Mouse (Mus musculus): ENCODE data around the gene Ikbip.
A peak's percentile ranks its signal among the peaks of the same experiment; 100 is the strongest.

Gene Ikbip

DNA sequence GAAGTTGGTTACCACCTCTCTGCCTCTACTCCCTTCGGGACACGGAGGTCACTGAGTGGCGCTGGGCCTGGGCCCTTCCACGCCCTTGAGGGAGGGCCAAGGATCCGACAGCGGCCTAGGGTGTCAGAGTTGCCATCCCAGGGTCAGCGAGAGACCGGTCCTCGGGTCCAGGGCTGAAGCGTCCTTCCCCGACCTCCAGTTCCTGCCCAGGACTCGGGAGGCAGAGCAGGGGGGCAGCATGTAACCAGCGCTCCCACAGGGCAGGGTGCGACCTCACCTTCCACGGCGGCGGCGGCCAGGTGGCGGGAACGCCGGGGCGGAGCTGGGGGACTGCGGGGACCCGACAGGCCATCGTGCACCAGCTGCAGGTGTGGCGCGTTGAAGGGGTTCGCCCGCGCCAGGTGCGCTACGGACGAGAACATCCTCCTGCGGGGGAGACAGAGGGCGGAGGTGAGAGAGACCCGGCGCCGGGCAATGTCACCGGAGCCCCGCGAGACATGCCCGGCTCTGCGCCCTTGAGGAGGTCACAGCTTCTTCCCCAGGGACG, 40.6 kb downstream of the Ikbip start:
- no peak for DNase-seq

- peak; percentile 98 for DNase-seq
Measured at GRCm38 (mm10) chr10:91123828-91124822, 41.4 kb downstream of the Ikbip start, which contains the start of gene Slc25a3. Gene Slc25a3, minus strand, starts transcription at chr10:91124059.

DNA sequence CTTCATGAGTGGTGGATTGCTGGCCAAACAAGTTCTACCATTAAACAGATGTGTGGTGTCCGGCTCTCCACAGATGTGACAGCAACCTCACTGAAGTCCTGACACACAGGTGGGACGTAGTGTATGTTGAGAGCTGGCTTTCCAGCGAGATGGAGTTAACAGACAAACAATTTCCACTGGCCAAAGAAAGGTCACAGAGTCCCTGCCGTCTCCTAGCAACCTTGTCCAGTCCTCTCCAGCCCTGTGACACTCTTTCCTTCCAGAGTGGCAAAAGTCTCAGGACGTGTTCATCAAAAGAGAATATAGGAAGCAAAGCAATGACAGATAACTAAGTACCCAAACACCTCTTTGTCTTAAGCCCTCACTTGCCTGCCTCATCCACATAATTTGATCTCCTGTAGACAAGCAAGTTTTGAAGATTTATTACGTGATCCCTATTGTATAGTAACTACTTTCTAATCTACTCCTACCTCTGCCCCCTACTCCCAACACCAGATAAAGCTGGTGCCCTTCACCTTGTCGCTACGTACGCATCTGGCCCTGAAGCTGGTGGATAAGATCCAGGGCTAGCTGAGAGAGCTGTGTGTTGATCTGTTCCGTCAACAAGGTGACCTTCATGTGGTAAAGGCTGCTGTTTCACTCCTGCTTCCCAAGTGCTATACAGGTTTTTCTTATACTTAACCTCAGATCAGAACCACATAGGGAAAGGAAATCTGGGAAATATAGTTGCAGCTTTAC, 44.0 kb downstream of the Ikbip start:
- DNase-seq: peak; percentile 57

GRCm38 (mm10) chr10:91127395-91127794, 44.7 kb downstream of the Ikbip start:
- no peak for DNase-seq

GRCm38 (mm10) chr10:91128551-91129160, 45.9 kb downstream of the Ikbip start:
- DNase-seq: peak; percentile 70

- no peak for DNase-seq
Measured at GRCm38 (mm10) chr10:91130792-91131191, 48.1 kb downstream of the Ikbip start.

GRCm38 (mm10) chr10:91131565-91131964, 48.8 kb downstream of the Ikbip start:
- DNase-seq: no peak

DNA sequence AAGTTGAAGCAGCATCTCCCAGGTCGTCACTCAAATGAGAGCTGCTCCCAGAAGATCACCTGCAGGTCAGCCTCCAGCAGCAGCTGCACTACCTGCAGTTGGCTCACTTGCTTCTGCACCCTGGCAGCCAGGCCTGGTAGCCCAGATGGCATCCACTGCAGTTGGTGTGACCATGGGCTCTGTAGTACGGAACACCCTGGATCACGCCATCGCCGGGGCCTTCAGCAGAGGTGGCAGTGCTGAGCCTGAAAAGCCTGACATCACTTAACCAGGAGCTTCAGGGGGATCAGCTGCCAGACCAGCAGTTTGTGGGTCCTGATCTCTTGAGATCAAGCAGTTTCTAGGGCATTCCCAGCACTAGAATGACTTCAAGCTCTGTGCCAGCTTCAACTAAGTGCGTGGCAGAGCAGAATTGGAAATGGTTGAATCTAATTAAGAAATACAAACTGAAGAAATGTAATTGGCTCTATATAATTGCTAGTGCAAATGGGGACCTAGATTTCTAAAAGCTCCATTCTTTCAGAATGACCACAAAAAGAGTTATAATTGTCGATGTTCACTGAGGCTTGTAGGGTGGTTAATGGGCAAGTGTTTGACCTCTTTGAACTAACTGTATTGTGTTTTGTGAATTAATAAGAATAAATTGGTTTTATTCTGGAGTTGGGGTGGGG, 52.7 kb downstream of the Ikbip start:
- DNase-seq: no peak

DNA sequence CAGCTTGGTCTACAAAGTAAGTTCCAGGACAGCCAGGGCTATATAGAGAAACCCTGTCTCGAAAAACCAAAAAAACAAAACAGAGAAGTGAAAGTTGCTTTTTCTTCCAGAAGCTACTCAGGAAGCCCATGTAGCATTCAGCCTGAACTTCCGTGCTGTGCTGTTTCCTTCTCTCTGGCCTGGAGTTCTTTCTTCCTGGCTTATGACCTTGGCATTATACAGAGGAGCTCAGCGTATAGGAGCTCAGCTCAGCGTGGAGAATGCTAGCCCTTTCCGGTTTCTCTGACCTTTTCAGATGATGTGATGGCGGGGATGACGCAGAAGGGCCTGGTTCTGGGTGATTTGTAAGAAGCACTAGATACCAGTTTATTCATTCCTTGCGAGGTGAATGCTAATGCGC, 54.7 kb downstream of the Ikbip start:
- DNase-seq: no peak

GRCm38 (mm10) chr10:91138317-91138716, 55.6 kb downstream of the Ikbip start:
- DNase-seq: no peak

GRCm38 (mm10) chr10:91139148-91139766, 56.5 kb downstream of the Ikbip start:
- DNase-seq: no peak

DNA sequence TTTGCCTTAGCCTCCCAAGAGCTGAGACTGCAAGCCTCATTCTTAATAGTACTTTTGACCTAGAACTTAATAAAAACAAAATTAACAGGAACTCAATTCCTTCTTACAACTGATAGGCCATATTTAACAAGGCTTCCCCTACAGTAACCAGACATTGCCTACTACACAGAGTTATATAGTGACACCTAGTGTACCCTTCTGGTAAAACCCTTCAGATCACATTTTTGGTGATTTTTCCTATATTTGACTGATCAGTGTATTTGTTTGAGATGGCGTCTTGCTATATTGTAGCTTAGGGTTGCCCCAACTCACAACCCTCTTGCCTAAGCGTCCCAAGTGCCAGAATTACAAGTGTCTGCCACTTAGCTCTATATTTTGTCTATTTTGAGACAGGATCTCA, 58.8 kb downstream of the Ikbip start:
- DNase-seq: no peak

DNA sequence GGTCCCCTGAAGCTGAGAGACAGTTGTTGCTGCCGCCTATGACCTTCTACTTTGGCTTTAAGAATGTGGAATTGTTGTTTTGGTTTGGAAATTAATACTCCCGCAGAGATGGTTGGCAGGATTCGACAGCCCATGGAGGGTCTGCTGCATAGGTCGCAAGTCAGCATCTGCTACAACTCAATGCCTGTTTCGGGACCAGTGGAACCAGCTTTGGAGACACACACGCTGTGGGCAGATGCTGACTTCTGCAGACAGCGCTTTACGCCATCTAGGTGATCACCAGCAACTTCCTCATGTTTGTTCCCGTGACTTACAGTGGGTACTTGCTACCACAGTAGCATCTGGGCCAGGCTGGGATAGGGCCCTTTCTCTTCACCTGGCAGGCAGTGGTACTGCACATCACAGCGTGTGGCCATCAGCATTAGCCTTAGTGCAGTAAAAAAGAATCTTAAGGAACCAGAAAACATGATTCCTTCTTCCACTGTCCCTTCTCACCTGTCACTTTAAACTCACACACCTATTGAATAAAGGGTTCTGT, 60.0 kb downstream of the Ikbip start:
- DNase-seq: no peak

DNA sequence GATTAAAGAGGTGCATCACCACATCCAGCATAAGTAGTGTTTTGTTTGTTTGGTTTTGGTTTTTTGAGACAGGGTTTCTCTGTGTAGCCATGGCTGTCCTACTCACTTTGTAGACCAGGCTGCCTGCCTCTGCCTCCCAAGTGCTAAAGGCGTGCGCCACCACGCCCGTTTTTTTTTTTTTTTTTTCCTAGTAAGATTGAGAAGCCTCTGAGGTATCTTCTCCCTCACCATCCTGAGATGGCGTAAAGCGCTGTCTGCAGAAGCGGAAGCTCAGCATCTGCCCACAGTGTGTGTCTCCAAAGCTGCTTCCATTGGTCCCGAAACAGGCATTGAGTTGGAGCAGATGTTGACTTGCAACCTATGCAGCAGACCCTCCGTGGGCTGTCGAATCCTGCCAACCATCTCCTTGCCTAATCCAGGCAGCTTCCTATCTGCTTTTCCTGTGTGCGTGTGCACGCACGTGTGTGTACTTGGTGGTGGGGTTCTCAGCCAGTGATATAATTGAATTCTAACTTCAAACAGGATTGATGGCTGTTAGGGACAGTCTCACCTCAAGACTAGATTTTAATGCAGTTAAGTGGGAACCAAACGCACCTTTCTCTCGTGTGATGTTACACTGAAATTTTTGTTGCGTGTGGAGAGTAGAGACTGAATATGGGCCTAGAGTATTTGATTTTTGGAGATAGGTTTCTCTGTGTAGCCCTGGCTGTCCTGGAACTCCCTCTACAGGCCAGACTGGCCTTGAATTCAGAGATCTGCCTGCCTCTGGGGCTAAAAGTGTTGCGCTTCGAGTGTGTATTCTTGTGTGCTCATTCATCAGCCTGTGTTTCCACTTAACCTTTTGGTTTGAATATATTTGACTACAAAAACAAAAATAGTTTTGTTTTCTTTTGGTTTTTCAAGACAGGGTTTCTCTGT, 60.8 kb downstream of the Ikbip start:
- DNase-seq: no peak

DNA sequence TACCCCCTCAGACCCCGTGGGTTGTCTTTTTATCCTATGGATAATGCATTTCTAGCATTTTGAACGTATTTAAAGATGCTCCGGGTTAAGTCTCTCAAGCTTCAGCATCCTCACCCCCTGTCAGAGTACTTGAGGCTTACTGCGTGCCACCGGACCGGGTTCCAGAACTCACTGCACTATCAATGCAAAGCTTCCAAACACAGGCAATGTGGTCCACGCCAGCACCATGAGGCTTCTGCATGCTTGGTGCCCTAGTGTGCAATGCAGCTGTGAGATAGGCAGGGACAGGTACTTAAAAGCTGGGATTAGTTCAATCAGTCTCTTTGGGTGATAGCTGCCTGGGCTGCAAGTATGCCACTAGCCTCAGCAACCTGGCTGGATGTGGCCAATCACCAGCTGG, 62.7 kb downstream of the Ikbip start:
- DNase-seq: no peak
